Mouse (Mus musculus): ENCODE data around the gene Mon1b. TPM values are rescaled to one million over a fixed set of nuclear protein-coding genes. Genes with fewer than 3 reads are reported as not detected.

Gene Mon1b
- polyA plus RNA-seq, 2 experiments: 5.4 to 6.4 TPM

GRCm38 (mm10) chr8:113664544-113664943 is 29.2 kb downstream of the Mon1b start:
- peak; percentile 77; the same call in 1 of the 2 replicates for ATAC-seq (ENCODE audit: low FRiP score, low read depth)
- WGBS: 15% methylated on average over 2 of the region's 2 CpGs

GRCm38 (mm10) chr8:113665036-113665435 is 29.6 kb downstream of the Mon1b start:
- H3K4me3 ChIP-seq (replicated peaks; ENCODE audit: low read length): no peak overlapping the region
- H3K27ac ChIP-seq (replicated peaks; ENCODE audit: low read depth, low read length): no peak overlapping the region
- H3K4me1 ChIP-seq (ENCODE audit: control insufficient read depth, insufficient read depth, low read length): peaks cover 12% of the 10 kb centered on the region; the same call in 1 of the 2 replicates
- H3K9ac ChIP-seq (ENCODE audit: low read depth, low read length, severe bottlenecking): no peak overlapping the region
- WGBS: 70% methylated on average over 4 of the region's 4 CpGs
- DNase-seq (ENCODE audit: low spot score) (no peak), ATAC-seq (ENCODE audit: low FRiP score, low read depth) (no peak)
- no peaks in the 10 kb centered on the region for H3K36me3 ChIP-seq (ENCODE audit: control insufficient read depth, insufficient read depth, low read length)
- TF ChIP-seq POLR2A (IDR thresholded peaks at IDR 0.05; ENCODE audit: borderline replicate concordance, extremely low read depth, insufficient read depth, insufficient read length): no peak
- H3K9me3 ChIP-seq (ENCODE audit: control insufficient read depth, low read length): no peaks in the 10 kb centered on the region
- H3K4me2 ChIP-seq (replicated peaks; ENCODE audit: low read depth, low read length, severe bottlenecking): no peak overlapping the region
- H3K27me3 ChIP-seq (ENCODE audit: control insufficient read depth, insufficient read depth, low read length): peaks cover 17% of the 10 kb centered on the region; the same call in 1 of the 2 replicates

More at GRCm38 (mm10) chr8:113664544-113664943, 29.2 kb downstream of the Mon1b start:
- no peaks in the 10 kb centered on the region for H3K9me3 ChIP-seq (ENCODE audit: control insufficient read depth, low read length)
- H3K36me3 ChIP-seq (ENCODE audit: control insufficient read depth, insufficient read depth, low read length): no peaks in the 10 kb centered on the region
- H3K4me3 ChIP-seq (replicated peaks; ENCODE audit: low read length): no peak overlapping the region
- peaks cover 12% of the 10 kb centered on the region; the same call in 1 of the 2 replicates for H3K4me1 ChIP-seq (ENCODE audit: control insufficient read depth, insufficient read depth, low read length)
- DNase-seq (ENCODE audit: low spot score): peak; percentile 87
- peaks cover 14% of the 10 kb centered on the region; the same call in 1 of the 2 replicates for H3K27me3 ChIP-seq (ENCODE audit: control insufficient read depth, insufficient read depth, low read length)
- no peak overlapping the region for H3K9ac ChIP-seq (ENCODE audit: low read depth, low read length, severe bottlenecking)
- no peak overlapping the region for H3K4me2 ChIP-seq (replicated peaks; ENCODE audit: low read depth, low read length, severe bottlenecking)
- TF ChIP-seq POLR2A (IDR thresholded peaks at IDR 0.05; ENCODE audit: borderline replicate concordance, extremely low read depth, insufficient read depth, insufficient read length): no peak
- no peak overlapping the region for H3K27ac ChIP-seq (replicated peaks; ENCODE audit: low read depth, low read length)

GRCm38 (mm10) chr8:113665951-113666350 is 30.6 kb downstream of the Mon1b start:
- no peak; the same call in 1 of the 2 replicates for ATAC-seq (ENCODE audit: low FRiP score, low read depth)
- Histone ChIP-seq H3K27ac (replicated peaks; ENCODE audit: low read depth, low read length) (no peak overlapping the region), H3K36me3 (ENCODE audit: control insufficient read depth, insufficient read depth, low read length) (no peaks in the 10 kb centered on the region), H3K27me3 (ENCODE audit: control insufficient read depth, insufficient read depth, low read length) (peaks cover 24% of the 10 kb centered on the region; the same call in 1 of the 2 replicates), H3K4me2 (replicated peaks; ENCODE audit: low read depth, low read length, severe bottlenecking) (no peak overlapping the region), H3K9me3 (ENCODE audit: control insufficient read depth, low read length) (no peaks in the 10 kb centered on the region), H3K4me3 (replicated peaks; ENCODE audit: low read length) (no peak overlapping the region), H3K9ac (ENCODE audit: low read depth, low read length, severe bottlenecking) (no peak overlapping the region), H3K4me1 (ENCODE audit: control insufficient read depth, insufficient read depth, low read length) (peaks cover 12% of the 10 kb centered on the region; the same call in 1 of the 2 replicates)
- WGBS: 24% methylated on average over 8 of the region's 8 CpGs
- no peak for TF ChIP-seq POLR2A (IDR thresholded peaks at IDR 0.05; ENCODE audit: borderline replicate concordance, extremely low read depth, insufficient read depth, insufficient read length)
- DNase-seq (ENCODE audit: low spot score): peak; percentile 23

GRCm38 (mm10) chr8:113666714-113667432 is 31.5 kb downstream of the Mon1b start:
- Histone ChIP-seq H3K9ac (ENCODE audit: low read depth, low read length, severe bottlenecking) (no peak overlapping the region), H3K27me3 (ENCODE audit: control insufficient read depth, insufficient read depth, low read length) (peaks cover 24% of the 10 kb centered on the region; the same call in 1 of the 2 replicates), H3K4me1 (ENCODE audit: control insufficient read depth, insufficient read depth, low read length) (peaks cover 12% of the 10 kb centered on the region; the same call in 1 of the 2 replicates), H3K4me3 (replicated peaks; ENCODE audit: low read length) (no peak overlapping the region), H3K4me2 (replicated peaks; ENCODE audit: low read depth, low read length, severe bottlenecking) (no peak overlapping the region), H3K9me3 (ENCODE audit: control insufficient read depth, low read length) (no peaks in the 10 kb centered on the region), H3K27ac (replicated peaks; ENCODE audit: low read depth, low read length) (no peak overlapping the region), H3K36me3 (ENCODE audit: control insufficient read depth, insufficient read depth, low read length) (no peaks in the 10 kb centered on the region)
- ATAC-seq (ENCODE audit: low FRiP score, low read depth) (no peak), DNase-seq (ENCODE audit: low spot score) (no peak)
- no peak for TF ChIP-seq POLR2A (IDR thresholded peaks at IDR 0.05; ENCODE audit: borderline replicate concordance, extremely low read depth, insufficient read depth, insufficient read length)
- 36% methylated on average over 16 of the region's 16 CpGs for WGBS

GRCm38 (mm10) chr8:113669924-113670323 is 34.5 kb downstream of the Mon1b start:
- H3K9me3 ChIP-seq (ENCODE audit: control insufficient read depth, low read length): no peaks in the 10 kb centered on the region
- ATAC-seq (ENCODE audit: low FRiP score, low read depth): no peak
- WGBS: 65% methylated on average over 10 of the region's 10 CpGs
- H3K4me2 ChIP-seq (replicated peaks; ENCODE audit: low read depth, low read length, severe bottlenecking): no peak overlapping the region
- H3K4me3 ChIP-seq (replicated peaks; ENCODE audit: low read length): no peak overlapping the region
- H3K27me3 ChIP-seq (ENCODE audit: control insufficient read depth, insufficient read depth, low read length): peaks cover 24% of the 10 kb centered on the region; the same call in 1 of the 2 replicates
- peaks cover 14% of the 10 kb centered on the region for H3K4me1 ChIP-seq (ENCODE audit: control insufficient read depth, insufficient read depth, low read length)
- DNase-seq (ENCODE audit: low spot score): no peak
- H3K27ac ChIP-seq (replicated peaks; ENCODE audit: low read depth, low read length): no peak overlapping the region
- no peak overlapping the region for H3K9ac ChIP-seq (ENCODE audit: low read depth, low read length, severe bottlenecking)
- TF ChIP-seq POLR2A (IDR thresholded peaks at IDR 0.05; ENCODE audit: borderline replicate concordance, extremely low read depth, insufficient read depth, insufficient read length): no peak
- H3K36me3 ChIP-seq (ENCODE audit: control insufficient read depth, insufficient read depth, low read length): no peaks in the 10 kb centered on the region
